Mouse (Mus musculus): ENCODE measurements around the gene Usf2. TPM values are rescaled to one million over a fixed set of nuclear protein-coding genes. Genes with fewer than 3 reads are reported as not detected.

The Usf2 gene
- polyA plus RNA-seq, 1 experiment from 2014 or later: 21.1 TPM

DNA sequence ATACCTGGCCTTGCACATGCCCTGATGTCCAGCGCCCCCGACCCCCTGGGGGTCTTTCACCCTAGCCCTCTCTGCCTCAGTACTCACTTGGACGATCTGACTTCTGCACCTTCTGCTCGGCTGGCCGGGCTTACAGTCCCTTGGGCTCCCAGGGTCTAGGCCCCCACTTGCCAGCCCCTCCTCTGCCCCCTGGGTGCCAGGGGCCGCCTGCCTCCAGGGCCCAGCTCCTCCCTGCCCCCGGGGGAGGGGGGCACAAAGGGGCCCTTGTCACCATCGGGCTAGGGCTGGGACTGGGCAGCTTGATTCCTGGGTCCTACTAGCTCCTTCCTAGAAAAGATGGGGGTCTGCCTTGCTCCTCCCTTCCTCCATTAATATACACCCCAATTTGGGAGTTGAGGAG is 41.9 kb downstream of the Usf2 start, which contains the start of gene Mag:
Gene Mag, minus strand, starts transcription at position 142 of the 400 bp plus-strand sequence.
- H3K9ac ChIP-seq (ENCODE audit: low read depth, low read length): no peak within 1 kb of the TSS
- no peaks in the 10 kb centered on the region for H3K27me3 ChIP-seq (ENCODE audit: control insufficient read depth, insufficient read depth, low read length)
- 72% methylated on average over 8 of the region's 8 CpGs for WGBS
- H3K4me3 ChIP-seq (ENCODE audit: low read length): no peak within 1 kb of the TSS
- H3K27ac ChIP-seq (ENCODE audit: low read depth, low read length): no peak within 1 kb of the TSS
- H3K4me2 ChIP-seq (replicated peaks; ENCODE audit: low read depth, low read length): no peak within 1 kb of the TSS
- H3K36me3 ChIP-seq (ENCODE audit: control insufficient read depth, insufficient read depth, low read length): no peaks in the 10 kb centered on the region
- H3K4me1 ChIP-seq (ENCODE audit: control insufficient read depth, insufficient read depth, low read length): no peaks in the 10 kb centered on the region
- H3K9me3 ChIP-seq (ENCODE audit: control insufficient read depth, low read length): no peaks in the 10 kb centered on the region
- ATAC-seq (ENCODE audit: low FRiP score, low TSS enrichment): no peak

DNA sequence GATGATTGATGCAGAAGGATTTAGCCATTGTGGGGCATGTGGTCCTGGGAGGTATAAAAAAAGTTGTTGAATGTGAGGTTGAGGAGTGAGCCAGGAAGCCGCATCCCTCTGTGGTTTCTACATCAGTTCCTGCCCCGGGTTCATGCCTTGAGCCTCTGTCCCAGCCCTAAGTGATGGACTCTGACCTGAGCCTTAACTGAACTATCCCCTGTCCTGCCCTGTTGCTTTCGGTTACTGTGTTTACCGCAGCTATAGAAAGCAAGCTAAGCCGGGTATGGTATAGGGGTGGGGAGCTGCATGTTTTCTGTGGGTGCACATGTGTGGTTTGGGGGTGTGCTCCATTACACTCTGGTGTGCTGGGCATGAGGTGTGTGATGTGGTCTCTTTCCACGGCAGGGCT is 46.8 kb downstream of the Usf2 start:
- Histone ChIP-seq H3K4me1 (ENCODE audit: control insufficient read depth, insufficient read depth, low read length) (0 out of 2 replicates have a peak, but pooled peaks cover 3% of the 10 kb centered on the region), H3K9me3 (ENCODE audit: control insufficient read depth, low read length) (no peaks in the 10 kb centered on the region), H3K9ac (ENCODE audit: low read depth, low read length) (no peak overlapping the region), H3K27ac (ENCODE audit: low read depth, low read length) (no peak overlapping the region), H3K4me2 (replicated peaks; ENCODE audit: low read depth, low read length) (no peak overlapping the region), H3K27me3 (ENCODE audit: control insufficient read depth, insufficient read depth, low read length) (no peaks in the 10 kb centered on the region), H3K36me3 (ENCODE audit: control insufficient read depth, insufficient read depth, low read length) (no peaks in the 10 kb centered on the region), H3K4me3 (ENCODE audit: low read length) (no peak overlapping the region)
- no peak for ATAC-seq (ENCODE audit: low FRiP score, low TSS enrichment)
- 80% methylated on average over 6 of the region's 6 CpGs for WGBS

DNA sequence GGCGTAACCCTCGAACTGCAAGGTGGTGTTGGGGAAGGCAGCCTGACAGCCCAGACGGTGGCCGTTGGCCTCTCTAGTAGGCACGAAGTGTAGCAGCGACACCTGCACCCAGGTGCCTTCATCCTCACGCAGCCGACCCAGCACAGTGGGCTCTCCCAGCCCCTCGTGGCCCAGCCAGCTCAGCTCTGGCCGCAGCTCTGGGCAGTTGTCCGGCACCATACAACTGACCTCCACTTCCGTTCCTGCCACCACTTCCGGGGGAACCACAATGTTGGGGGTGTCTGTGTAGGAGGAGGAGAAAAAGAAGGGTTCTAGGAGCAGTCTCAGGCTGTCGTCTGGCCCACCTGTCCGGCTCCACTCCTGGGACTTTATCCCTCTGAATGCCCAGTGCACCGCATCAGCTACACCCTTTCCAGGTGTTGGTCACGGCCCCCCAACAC is 47.6 kb downstream of the Usf2 start:
- Histone ChIP-seq H3K4me1 (ENCODE audit: control insufficient read depth, insufficient read depth, low read length) (0 out of 2 replicates have a peak, but pooled peaks cover 3% of the 10 kb centered on the region), H3K4me3 (ENCODE audit: low read length) (peak overlapping the region; percentile 31), H3K4me2 (replicated peaks; ENCODE audit: low read depth, low read length) (peak overlapping the region; percentile 58), H3K36me3 (ENCODE audit: control insufficient read depth, insufficient read depth, low read length) (no peaks in the 10 kb centered on the region), H3K9me3 (ENCODE audit: control insufficient read depth, low read length) (no peaks in the 10 kb centered on the region), H3K27ac (ENCODE audit: low read depth, low read length) (no peak overlapping the region), H3K9ac (ENCODE audit: low read depth, low read length) (no peak overlapping the region), H3K27me3 (ENCODE audit: control insufficient read depth, insufficient read depth, low read length) (no peaks in the 10 kb centered on the region)
- 25% methylated on average over 16 of the region's 17 CpGs for WGBS
- ATAC-seq (ENCODE audit: low FRiP score, low TSS enrichment): peak; percentile 47; the same call in 1 of the 2 replicates

DNA sequence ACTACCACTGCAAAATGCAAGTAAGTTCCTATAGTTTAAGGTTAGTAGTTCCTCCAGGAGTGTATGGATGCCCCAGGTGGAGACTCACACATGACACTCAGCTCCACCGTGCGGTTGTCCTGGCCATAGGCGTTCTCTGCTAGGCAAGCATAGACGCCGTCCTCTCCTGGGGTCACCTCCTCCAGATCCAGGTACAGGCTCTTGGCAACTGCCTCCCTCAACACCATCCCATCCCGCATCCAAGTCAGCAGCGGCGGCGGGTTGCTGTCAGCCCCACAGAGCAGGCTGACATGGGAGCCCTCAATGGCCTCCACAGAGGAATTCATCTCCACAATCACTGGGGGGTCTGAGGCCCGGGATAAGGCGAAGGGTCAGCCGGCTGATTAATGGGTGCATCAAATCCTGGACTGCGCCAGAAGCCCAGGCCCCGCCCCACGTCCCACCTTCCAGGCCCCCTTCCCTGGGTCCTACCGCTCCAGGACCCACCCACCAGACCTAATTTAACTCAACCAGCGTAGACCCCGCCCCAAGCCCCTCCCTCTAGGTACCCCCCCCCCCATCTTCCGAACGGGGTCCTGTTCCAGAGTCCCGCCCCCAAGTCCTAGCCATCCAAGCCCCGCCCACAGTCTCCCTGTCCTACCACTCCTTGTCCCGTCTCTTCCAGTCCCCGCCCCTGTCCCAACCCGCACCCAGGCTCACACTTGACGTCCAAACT is 48.2 kb downstream of the Usf2 start:
- peak; percentile 84 for ATAC-seq (ENCODE audit: low FRiP score, low TSS enrichment)
- WGBS: 3% methylated on average over 23 of the region's 26 CpGs
- no peaks in the 10 kb centered on the region for H3K9me3 ChIP-seq (ENCODE audit: control insufficient read depth, low read length)
- H3K27me3 ChIP-seq (ENCODE audit: control insufficient read depth, insufficient read depth, low read length): no peaks in the 10 kb centered on the region
- H3K36me3 ChIP-seq (ENCODE audit: control insufficient read depth, insufficient read depth, low read length): no peaks in the 10 kb centered on the region
- peak overlapping the region; percentile 31 for H3K4me3 ChIP-seq (ENCODE audit: low read length)
- H3K4me1 ChIP-seq (ENCODE audit: control insufficient read depth, insufficient read depth, low read length): 0 out of 2 replicates have a peak, but pooled peaks cover 3% of the 10 kb centered on the region
- no peak overlapping the region for H3K27ac ChIP-seq (ENCODE audit: low read depth, low read length)
- H3K9ac ChIP-seq (ENCODE audit: low read depth, low read length): peak overlapping the region; percentile 31; the same call in 1 of the 2 replicates
- H3K4me2 ChIP-seq (replicated peaks; ENCODE audit: low read depth, low read length): peak overlapping the region; percentile 58

DNA sequence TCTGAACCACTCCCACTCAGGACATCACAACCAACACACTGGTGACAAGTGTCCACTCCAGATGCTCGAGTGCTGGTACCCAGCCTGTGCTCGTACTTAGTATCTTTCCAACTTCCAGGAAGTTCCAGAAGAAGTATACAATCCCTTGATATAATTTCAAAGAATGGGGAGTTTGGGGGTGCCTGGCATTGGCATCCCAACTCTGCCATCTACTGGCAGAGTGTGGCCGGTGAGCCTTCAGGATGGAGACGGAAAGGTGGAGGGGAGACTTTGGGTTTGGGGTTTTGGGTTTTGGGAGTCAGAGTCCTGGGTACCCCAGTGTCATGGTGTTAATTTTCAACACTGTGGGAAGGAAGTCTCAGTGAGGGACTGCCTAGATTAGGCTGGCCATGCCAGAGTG is 52.6 kb downstream of the Usf2 start:
- H3K9me3 ChIP-seq (ENCODE audit: control insufficient read depth, low read length): no peaks in the 10 kb centered on the region
- 52% methylated on average over 4 of the region's 4 CpGs for WGBS
- H3K36me3 ChIP-seq (ENCODE audit: control insufficient read depth, insufficient read depth, low read length): no peaks in the 10 kb centered on the region

More for the DNA sequence above, 52.6 kb downstream of the Usf2 start:
- Histone ChIP-seq H3K27ac (ENCODE audit: low read depth, low read length) (no peak overlapping the region), H3K4me3 (ENCODE audit: low read length) (no peak overlapping the region), H3K9ac (ENCODE audit: low read depth, low read length) (no peak overlapping the region), H3K4me2 (replicated peaks; ENCODE audit: low read depth, low read length) (no peak overlapping the region), H3K4me1 (ENCODE audit: control insufficient read depth, insufficient read depth, low read length) (0 out of 2 replicates have a peak, but pooled peaks cover 7% of the 10 kb centered on the region), H3K27me3 (ENCODE audit: control insufficient read depth, insufficient read depth, low read length) (no peaks in the 10 kb centered on the region)
- no peak for ATAC-seq (ENCODE audit: low FRiP score, low TSS enrichment)

Other genes with a start within 250 kb of the Usf2 start
- gene Atp4a, start 244.6 kb downstream of the Usf2 start, polyA plus RNA-seq (2014; fragmentation: Nextera tagmentation; extraction: Ambion mirVana): 1.2 and 1.3 TPM in 2 replicates
- gene Tmem147, start 227.3 kb downstream of the Usf2 start, polyA plus RNA-seq (2014; fragmentation: Nextera tagmentation; extraction: Ambion mirVana): 202 and 206 TPM in 2 replicates
- gene Gapdhs, start 213.1 kb downstream of the Usf2 start, polyA plus RNA-seq (2014; fragmentation: Nextera tagmentation; extraction: Ambion mirVana): 0.61 and 1.6 TPM in 2 replicates
- 1.1 and 1.6 TPM in 2 replicates for gene Sbsn, start 205.3 kb downstream of the Usf2 start, polyA plus RNA-seq (2014; fragmentation: Nextera tagmentation; extraction: Ambion mirVana)
- 0.74 and 0.95 TPM in 2 replicates for gene Dmkn, start 193.0 kb downstream of the Usf2 start, polyA plus RNA-seq (2014; fragmentation: Nextera tagmentation; extraction: Ambion mirVana)
- gene Krtdap, start 168.9 kb downstream of the Usf2 start, polyA plus RNA-seq (2014; fragmentation: Nextera tagmentation; extraction: Ambion mirVana): not detected in 2 replicates
- gene Ffar2, start 133.0 kb downstream of the Usf2 start, polyA plus RNA-seq (2014; fragmentation: Nextera tagmentation; extraction: Ambion mirVana): 0.31 TPM in 1 of 2 replicates, not detected in the other
- not detected in 2 replicates for gene Ffar3, start 100.6 kb downstream of the Usf2 start, polyA plus RNA-seq (2014; fragmentation: Nextera tagmentation; extraction: Ambion mirVana)
- gene Ffar1, start 95.2 kb downstream of the Usf2 start, polyA plus RNA-seq (2014; fragmentation: Nextera tagmentation; extraction: Ambion mirVana): not detected in 2 replicates
- 0.55 TPM in 1 of 2 replicates, not detected in the other for gene Cd22, start 76.5 kb downstream of the Usf2 start, polyA plus RNA-seq (2014; fragmentation: Nextera tagmentation; extraction: Ambion mirVana)
- gene Mag, start 41.9 kb downstream of the Usf2 start, polyA plus RNA-seq (2014; fragmentation: Nextera tagmentation; extraction: Ambion mirVana): 0.28 and 0.30 TPM in 2 replicates
- gene Hamp2, start 32.1 kb downstream of the Usf2 start, polyA plus RNA-seq (2014; fragmentation: Nextera tagmentation; extraction: Ambion mirVana): not detected in 2 replicates
- not detected in 2 replicates for gene Hamp, start 12.8 kb downstream of the Usf2 start, polyA plus RNA-seq (2014; fragmentation: Nextera tagmentation; extraction: Ambion mirVana)
- gene Lsr, start 16.7 kb upstream of the Usf2 start, polyA plus RNA-seq (2014; fragmentation: Nextera tagmentation; extraction: Ambion mirVana): 48.5 and 57.1 TPM in 2 replicates
- 5.3 TPM in 2 replicates for gene Fam187b, start 17.0 kb upstream of the Usf2 start, polyA plus RNA-seq (2014; fragmentation: Nextera tagmentation; extraction: Ambion mirVana)
- 23.3 and 25.8 TPM in 2 replicates for gene Fxyd5, start 85.7 kb upstream of the Usf2 start, polyA plus RNA-seq (2014; fragmentation: Nextera tagmentation; extraction: Ambion mirVana)
- gene Fxyd7, start 94.7 kb upstream of the Usf2 start, polyA plus RNA-seq (2014; fragmentation: Nextera tagmentation; extraction: Ambion mirVana): 8.0 and 9.5 TPM in 2 replicates
- 29.8 and 46.3 TPM in 2 replicates for gene Fxyd1, start 100.4 kb upstream of the Usf2 start, polyA plus RNA-seq (2014; fragmentation: Nextera tagmentation; extraction: Ambion mirVana)
- 0.47 TPM in 1 of 2 replicates, not detected in the other for gene Lgi4, start 102.5 kb upstream of the Usf2 start, polyA plus RNA-seq (2014; fragmentation: Nextera tagmentation; extraction: Ambion mirVana)
- 13.4 and 18.2 TPM in 2 replicates for gene Fxyd3, start 119.9 kb upstream of the Usf2 start, polyA plus RNA-seq (2014; fragmentation: Nextera tagmentation; extraction: Ambion mirVana)
- gene Hpn, start 158.5 kb upstream of the Usf2 start, polyA plus RNA-seq (2014; fragmentation: Nextera tagmentation; extraction: Ambion mirVana): 26.4 and 27.5 TPM in 2 replicates
- 1.0 and 1.6 TPM in 2 replicates for gene Scn1b, start 170.2 kb upstream of the Usf2 start, polyA plus RNA-seq (2014; fragmentation: Nextera tagmentation; extraction: Ambion mirVana)
- 50.3 and 61.9 TPM in 2 replicates for gene Gramd1a, start 199.1 kb upstream of the Usf2 start, polyA plus RNA-seq (2014; fragmentation: Nextera tagmentation; extraction: Ambion mirVana)

Measured in kidney, embryonic 14.5 days (tissue).